Mouse (Mus musculus) testis, adult 2 months (tissue): ENCODE measurements around the gene Snx29. TPM values are rescaled to one million over a fixed set of nuclear protein-coding genes. Genes with fewer than 3 reads are reported as not detected.
A peak's percentile ranks its signal among the peaks of the same experiment; 100 is the strongest.
"Not testable (repeated sequence)": the region's sequence is repeated elsewhere in the genome, so short reads cannot be mapped to it uniquely, and the experiment has no call there.

Experiments used
- H3K27ac ChIP-seq: fragments of 200-500 bp; 2 replicates; pipeline ENCODE4 v1.5.1; 2012; ENCODE audit warnings: low read depth, low read length; ENCODE audit not compliant: control insufficient read depth, insufficient read depth
- H3K27me3 ChIP-seq: fragments of 200-500 bp; 2 replicates; pipeline ENCODE4 v1.6.1; 2012; ENCODE audit warnings: mild to moderate bottlenecking, low read length, moderate library complexity; ENCODE audit not compliant: control insufficient read depth, insufficient read depth
- H3K36me3 ChIP-seq: fragments of 200-500 bp; 2 replicates; pipeline ENCODE4 v1.6.1; 2012; ENCODE audit warnings: mild to moderate bottlenecking, low read length; ENCODE audit not compliant: control insufficient read depth, insufficient read depth
- H3K4me1 ChIP-seq: fragments of 200-500 bp; 2 replicates; pipeline ENCODE4 v1.6.1; 2012; ENCODE audit warnings: low read length; ENCODE audit not compliant: control insufficient read depth, insufficient read depth
- H3K4me3 ChIP-seq: fragments of 200-500 bp; 2 replicates; pipeline ENCODE4 v1.5.1; 2012; ENCODE audit warnings: low read depth, mild to moderate bottlenecking, low read length, moderate library complexity, mixed read lengths; ENCODE audit not compliant: control insufficient read depth
- CTCF ChIP-seq: fragments of 200-500 bp; IDR thresholded peaks from 2 replicates; pipeline ENCODE4 v1.5.1; 2012; ENCODE audit warnings: low read depth, mild to moderate bottlenecking, inconsistent platforms, low read length, moderate library complexity; ENCODE audit not compliant: control insufficient read depth, insufficient read depth, insufficient replicate concordance
- POLR2A ChIP-seq: fragments of 200-500 bp; IDR thresholded peaks from 2 replicates; pipeline ENCODE4 v1.6.1; 2012; ENCODE audit warnings: low read depth, mild to moderate bottlenecking, inconsistent platforms, low read length, moderate library complexity; ENCODE audit not compliant: control insufficient read depth
- polyA plus RNA-seq: library from polyadenylated mRNA; depleted of rRNA; stranded (reverse); fragments of >200 nt; gene quantifications from 2 replicates; pipeline ENCODE4 v1.2.3, GENCODE M21; 2012; rRNA removed

Snx29 gene
- polyA plus RNA-seq, result 6.1 and 7.7 TPM in 2 replicates

DNA sequence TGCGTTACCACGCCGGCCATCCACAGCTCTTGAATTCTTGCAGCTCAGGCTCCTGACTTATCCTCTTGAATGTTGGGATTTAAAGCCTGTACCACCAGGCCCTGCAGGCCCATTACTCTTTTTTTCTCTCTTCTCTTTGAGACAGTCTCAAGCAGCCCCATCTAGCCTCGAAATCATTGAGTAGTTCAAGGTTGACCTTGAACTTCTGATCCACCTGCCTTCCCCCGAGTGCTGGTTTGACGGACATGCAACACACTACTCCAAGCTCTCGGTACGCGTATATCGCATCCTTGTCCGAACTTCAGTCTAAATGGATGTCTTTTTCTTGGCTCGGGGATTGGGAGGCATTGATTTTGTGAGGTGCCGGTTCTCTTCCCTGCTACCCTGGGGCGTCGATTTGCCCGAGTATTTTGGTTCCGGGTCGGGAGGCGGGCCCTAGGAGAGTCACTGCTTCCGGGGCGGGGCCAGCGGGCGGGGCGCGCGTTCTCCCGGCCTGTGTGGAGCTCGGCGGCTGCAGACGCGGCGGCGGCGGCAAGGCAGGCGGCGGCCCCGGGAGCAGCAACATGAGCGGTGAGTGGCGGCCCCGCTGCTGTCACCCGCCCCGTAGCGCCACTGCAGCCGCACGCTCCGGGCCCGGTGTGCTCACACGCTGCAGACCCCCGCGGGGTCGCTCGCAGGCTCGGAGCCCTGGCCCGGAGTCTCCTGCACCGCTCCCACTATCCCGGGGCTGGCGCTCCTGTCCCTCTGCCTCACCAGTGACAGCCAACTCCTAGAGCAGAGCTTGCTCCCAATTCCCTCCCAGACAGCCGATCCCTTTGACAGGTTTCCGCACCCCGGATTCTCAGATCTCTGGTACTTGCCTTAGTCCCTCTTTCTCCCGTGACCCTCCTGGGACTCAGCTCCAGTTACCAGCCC, at the start of gene Snx29:
Snx29 (plus strand) TSS at position 500 of the 915 bp plus-strand sequence.
- TF ChIP-seq CTCF (no peak), POLR2A (peak; percentile 64)
- H3K4me1 ChIP-seq, result peaks cover 5% of the 10 kb centered on the region
- no peaks in the 10 kb centered on the region for H3K27me3 ChIP-seq
- H3K4me3 ChIP-seq, result peak within 1 kb of the TSS; percentile 99
- H3K27ac ChIP-seq, result peak within 1 kb of the TSS; percentile 82
- H3K36me3 ChIP-seq, result no peaks in the 10 kb centered on the region

DNA sequence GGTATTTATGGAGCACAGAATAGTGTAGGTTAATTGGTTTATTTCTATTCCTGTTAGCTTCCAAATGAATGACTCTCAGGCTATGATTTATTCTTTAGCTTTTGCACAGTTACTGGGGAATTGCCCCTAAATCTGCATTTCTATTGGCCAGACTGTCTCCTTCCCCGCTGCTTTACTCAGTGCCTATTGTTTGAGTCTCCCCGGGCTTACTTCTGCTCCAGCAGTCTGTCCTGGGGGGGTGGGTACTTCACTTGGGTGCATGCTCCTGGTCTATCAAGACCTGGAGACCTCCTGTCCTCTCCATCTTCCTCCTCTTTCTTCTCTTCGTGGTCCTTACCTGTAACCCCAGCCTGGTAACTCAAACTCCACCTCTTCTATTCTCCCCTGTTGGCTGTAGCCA, 45.8 kb upstream of the Snx29 start:
- H3K4me3 ChIP-seq, result no peak overlapping the region
- H3K27ac ChIP-seq, result no peak overlapping the region
- no peak for TF ChIP-seq POLR2A
- TF ChIP-seq CTCF, result no peak

DNA sequence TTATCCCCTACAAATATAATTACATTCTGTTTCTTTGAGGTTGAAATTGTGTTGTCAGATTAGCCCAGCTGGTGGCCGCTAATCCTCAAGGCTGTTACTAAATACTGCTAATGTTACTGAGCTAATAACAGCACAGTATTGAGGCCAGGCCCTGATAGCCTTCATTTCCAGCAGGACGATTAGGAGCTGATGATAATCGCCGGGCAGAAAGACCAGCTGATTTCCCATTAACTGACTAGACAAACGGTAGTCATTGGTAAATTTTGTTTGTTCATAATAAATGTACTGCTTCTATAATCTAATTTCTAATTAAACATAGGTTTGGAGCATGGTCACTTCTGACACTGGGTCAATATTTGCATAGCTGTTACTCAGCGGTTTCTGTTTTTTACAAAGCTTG, 43.9 kb upstream of the Snx29 start:
- no peaks in the 10 kb centered on the region for H3K27me3 ChIP-seq
- H3K27ac ChIP-seq, result peak overlapping the region; percentile 74
- H3K4me1 ChIP-seq, result peaks cover 12% of the 10 kb centered on the region
- H3K36me3 ChIP-seq, result no peaks in the 10 kb centered on the region
- H3K4me3 ChIP-seq, result no peak overlapping the region
- no peak for TF ChIP-seq CTCF
- no peak for TF ChIP-seq POLR2A

More for the DNA sequence above, 45.8 kb upstream of the Snx29 start:
- Histone ChIP-seq H3K4me1 (peaks cover 12% of the 10 kb centered on the region), H3K27me3 (no peaks in the 10 kb centered on the region), H3K36me3 (no peaks in the 10 kb centered on the region)

DNA sequence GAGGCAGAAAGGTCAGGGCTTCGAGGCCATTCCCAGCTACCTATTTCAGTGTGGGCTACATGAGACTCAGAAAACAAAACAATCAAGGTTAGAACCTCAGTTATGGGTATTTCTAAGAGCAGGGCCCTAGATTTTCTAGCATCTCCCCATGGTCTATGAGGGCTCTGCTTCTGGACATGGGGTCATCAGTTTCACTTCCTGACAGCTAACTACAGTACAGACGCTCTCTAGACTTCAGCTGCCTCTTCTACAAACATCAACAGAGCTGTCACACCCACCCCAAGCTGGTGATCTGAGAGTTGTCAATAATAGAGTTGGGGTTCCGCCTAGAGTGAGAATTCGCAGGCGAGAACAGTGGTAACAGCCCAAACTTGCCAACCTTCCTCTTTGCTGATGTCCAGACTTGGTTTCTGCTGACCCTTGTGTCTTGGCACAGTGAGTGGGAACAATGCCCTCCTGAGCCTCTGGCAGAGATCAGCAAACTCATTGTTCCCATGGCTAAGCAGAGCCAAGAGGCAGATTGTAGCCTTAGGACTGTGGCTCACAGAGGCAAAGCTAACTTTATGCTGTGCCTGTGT, 40.0 kb upstream of the Snx29 start:
- TF ChIP-seq POLR2A, result no peak
- Histone ChIP-seq H3K4me1 (peaks cover 10% of the 10 kb centered on the region), H3K36me3 (no peaks in the 10 kb centered on the region), H3K4me3 (no peak overlapping the region), H3K27me3 (no peaks in the 10 kb centered on the region), H3K27ac (no peak overlapping the region)

DNA sequence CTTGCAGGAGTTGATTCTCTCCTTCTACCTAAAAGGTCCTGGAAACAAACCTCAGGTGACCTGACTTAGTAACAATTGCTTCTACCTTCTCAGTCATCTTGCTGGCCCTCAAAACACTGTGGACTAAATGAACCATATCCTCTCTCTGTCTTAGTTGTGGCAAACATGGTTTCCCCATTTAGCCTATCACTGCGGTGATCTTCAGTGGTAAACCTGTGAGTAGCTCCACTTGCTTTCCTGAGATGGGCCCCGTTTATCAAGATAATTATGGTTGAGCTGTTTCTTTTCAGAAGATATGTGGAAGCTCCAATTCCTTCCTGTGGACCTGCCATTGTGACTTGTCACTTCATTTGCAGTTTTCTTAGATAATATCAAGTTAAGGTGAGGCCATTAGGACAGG, 37.8 kb upstream of the Snx29 start:
- no peak overlapping the region for H3K27ac ChIP-seq
- TF ChIP-seq POLR2A, result no peak
- no peak for TF ChIP-seq CTCF
- H3K4me1 ChIP-seq, result peaks cover 3% of the 10 kb centered on the region
- H3K27me3 ChIP-seq, result no peaks in the 10 kb centered on the region
- no peaks in the 10 kb centered on the region for H3K36me3 ChIP-seq
- H3K4me3 ChIP-seq, result no peak overlapping the region

DNA sequence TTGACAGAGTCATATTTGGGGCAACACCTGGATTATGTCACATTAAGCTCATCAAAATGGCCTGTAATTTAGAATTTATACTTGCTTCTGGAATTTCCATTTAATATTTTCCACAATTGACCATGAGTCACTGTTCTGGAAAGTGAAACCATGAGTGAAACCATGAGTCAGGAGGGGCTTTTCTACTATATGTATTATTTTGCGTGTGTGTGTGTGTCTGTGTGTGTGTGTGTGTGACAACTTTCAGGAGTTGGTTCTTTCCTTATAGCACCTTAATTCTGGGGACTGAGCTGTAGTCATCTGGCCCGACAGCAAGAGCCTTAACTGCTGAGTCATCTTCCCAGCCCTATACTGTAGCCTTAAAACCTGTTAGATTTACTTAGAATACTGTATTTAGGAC, 36.8 kb upstream of the Snx29 start:
- no peaks in the 10 kb centered on the region for H3K4me1 ChIP-seq
- TF ChIP-seq POLR2A (no peak), CTCF (no peak)
- no peak overlapping the region for H3K4me3 ChIP-seq
- no peaks in the 10 kb centered on the region for H3K36me3 ChIP-seq
- no peak overlapping the region for H3K27ac ChIP-seq
- H3K27me3 ChIP-seq, result no peaks in the 10 kb centered on the region

DNA sequence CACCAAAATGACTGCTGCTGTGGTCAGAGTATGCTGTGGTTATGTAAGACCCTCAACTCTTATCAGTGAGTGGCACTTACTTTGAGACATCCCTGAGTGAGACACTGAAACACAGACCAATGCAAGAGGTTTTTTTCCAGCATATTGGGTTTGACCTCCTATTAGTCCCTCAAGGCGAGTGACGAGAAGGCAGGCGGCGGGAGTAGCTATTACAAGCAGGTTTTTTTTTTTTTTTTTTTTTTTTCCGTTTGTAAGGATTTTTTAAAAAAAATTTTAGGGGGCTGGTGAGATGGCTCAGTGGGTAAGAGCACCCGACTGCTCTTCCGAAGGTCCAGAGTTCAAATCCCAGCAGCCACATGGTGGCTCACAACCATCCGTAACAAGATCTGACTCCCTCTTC, 33.8 kb upstream of the Snx29 start:
- not testable (repeated sequence) for H3K27me3 ChIP-seq, H3K36me3 ChIP-seq, H3K4me1 ChIP-seq, H3K4me3 ChIP-seq, H3K27ac ChIP-seq

DNA sequence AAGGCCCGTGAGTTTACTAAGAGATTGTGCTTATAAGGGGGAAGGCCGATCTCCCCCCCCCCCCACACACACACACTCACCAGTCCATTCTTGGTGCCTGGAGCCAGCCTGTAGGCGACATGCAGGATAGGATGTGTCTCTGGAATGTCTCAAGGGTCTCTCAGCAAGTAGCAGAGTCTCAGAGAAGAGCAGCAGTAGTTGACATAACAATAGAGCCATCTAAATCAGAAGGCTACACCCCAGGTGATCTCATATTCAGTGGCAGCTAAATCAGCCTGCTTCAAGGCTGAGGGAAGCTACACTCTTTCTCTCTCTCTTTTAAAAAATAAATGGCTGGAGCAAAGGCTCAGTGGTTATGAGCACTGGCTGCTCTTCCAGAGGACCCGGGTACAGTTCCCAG, 27.1 kb upstream of the Snx29 start:
- H3K27ac ChIP-seq, H3K36me3 ChIP-seq, H3K4me1 ChIP-seq, H3K4me3 ChIP-seq, H3K27me3 ChIP-seq: not testable (repeated sequence)

DNA sequence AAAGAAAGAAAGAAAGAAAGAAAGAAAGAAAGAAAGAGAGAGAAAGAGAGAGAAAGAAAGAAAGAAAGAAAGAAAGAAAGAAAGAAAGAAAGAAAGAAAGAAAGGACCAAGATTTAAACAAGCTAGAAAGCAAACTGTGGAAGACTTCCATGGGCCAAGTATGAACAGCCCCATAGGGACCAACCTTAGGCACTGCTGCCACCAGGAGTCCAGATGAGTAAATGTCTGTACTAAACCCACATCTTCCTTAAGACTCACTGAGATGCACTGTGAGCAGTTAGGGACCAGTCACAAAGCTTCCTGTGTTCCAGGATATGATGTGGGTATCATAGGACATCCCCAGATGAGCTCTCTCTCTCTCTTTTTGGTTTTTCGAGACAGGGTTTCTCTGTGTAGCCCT, 25.0 kb upstream of the Snx29 start:
- H3K27me3 ChIP-seq, H3K4me3 ChIP-seq, H3K27ac ChIP-seq, H3K4me1 ChIP-seq, H3K36me3 ChIP-seq: not testable (repeated sequence)
